In genomic region chr8:69814881-69815280, GRCm38 (mm10) we compare ENCODE assay signal across 17 mouse cellular contexts.
"Had no signal": no experiment of that assay in that cellular context is flagged by ENCODE, and none has a peak within 500 bp of the region (broad histone marks: within the 10 kb centered on the region; RNA-seq: fewer than 3 reads in every experiment).

No protein-coding gene starts in this region.

- H3K4me2 ChIP-seq: lung, embryonic 15.5 days; midbrain, embryonic 11.5 days; midbrain, embryonic 13.5 days; midbrain, embryonic 15.5 days; neural tube, embryonic 12.5 days had no signal

- H3K9ac ChIP-seq: liver, postnatal 0 days; lung, embryonic 15.5 days; midbrain, embryonic 13.5 days; midbrain, embryonic 15.5 days; neural tube, embryonic 12.5 days had no signal

- H3K27me3 ChIP-seq: lung, embryonic 15.5 days; megakaryocyte, embryonic 14.5 days; midbrain, embryonic 13.5 days; midbrain, embryonic 15.5 days; neural tube, embryonic 12.5 days had no signal

- H3K9me3 ChIP-seq: lung, embryonic 15.5 days; megakaryocyte, embryonic 14.5 days; midbrain, embryonic 13.5 days; midbrain, embryonic 15.5 days; neural tube, embryonic 12.5 days had no signal

- H3K36me3 ChIP-seq: lung, embryonic 15.5 days had no signal

- DNase-seq: liver, postnatal 0 days; lung, adult 2 months; lung, postnatal 14 days; lung, postnatal 36 days; right cerebral cortex, postnatal 14 days; spleen, adult 18-20 months; thymus, adult 18-20 months; thymus, postnatal 14 days; thymus, postnatal 36 days had no signal

- H3K27ac ChIP-seq: lung, embryonic 15.5 days; macrophage; midbrain, embryonic 13.5 days; midbrain, embryonic 15.5 days; neural tube, embryonic 12.5 days had no signal

- H3K4me3 ChIP-seq: lung, embryonic 15.5 days; megakaryocyte, embryonic 14.5 days; midbrain, embryonic 13.5 days; midbrain, embryonic 15.5 days; neural tube, embryonic 12.5 days had no signal

- H3K4me1 ChIP-seq: lung, embryonic 15.5 days; neural tube, embryonic 12.5 days had no signal

- ATAC-seq: liver, postnatal 0 days; lung, postnatal 0 days; midbrain, embryonic 13.5 days; midbrain, embryonic 15.5 days had no signal
